Mouse (Mus musculus): ENCODE measurements around the gene Atg16l1. TPM values are rescaled to one million over a fixed set of nuclear protein-coding genes. Genes with fewer than 3 reads are reported as not detected.

The Atg16l1 gene
- polyA plus RNA-seq, 1 experiment, result 20.0 TPM

DNA sequence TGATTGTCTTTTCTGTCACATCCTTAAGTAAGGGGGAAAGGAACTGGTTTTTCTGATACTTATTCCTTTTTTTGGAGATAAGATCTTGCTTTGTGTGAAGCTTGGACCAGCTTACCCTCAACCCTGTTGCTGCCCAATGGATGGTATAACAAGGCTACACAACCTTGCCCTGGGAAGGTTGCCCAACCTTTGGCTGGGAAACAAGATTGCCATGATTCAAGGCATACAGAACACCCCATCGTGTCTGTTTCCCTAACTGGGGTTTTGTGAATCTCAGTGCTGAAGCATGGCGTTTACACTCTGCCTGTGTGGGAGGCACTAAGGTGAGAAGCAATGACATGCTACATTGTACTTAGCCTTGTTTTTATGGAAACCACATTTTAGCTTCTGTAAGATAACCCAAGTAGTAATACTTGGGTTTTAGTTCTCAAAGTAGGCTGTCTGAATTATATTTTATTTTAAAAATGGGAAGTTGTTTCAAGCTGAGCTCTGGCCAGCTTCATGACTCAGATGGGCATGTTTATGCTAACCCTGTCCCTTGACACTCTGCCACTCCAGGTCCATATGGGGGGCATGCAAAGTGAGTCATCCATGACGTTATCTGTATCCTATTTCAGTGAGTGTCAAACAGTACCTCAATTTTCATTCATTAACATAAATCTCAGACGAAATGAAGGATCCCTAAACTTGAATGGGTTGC is 36.9 kb downstream of the Atg16l1 start:
- Histone ChIP-seq H3K36me3 (ENCODE audit: control insufficient read depth, insufficient read depth, low read length) (peaks cover 3% of the 10 kb centered on the region), H3K27me3 (replicated peaks; ENCODE audit: control insufficient read depth, insufficient read depth, low read length) (no peaks in the 10 kb centered on the region), H3K4me1 (ENCODE audit: control insufficient read depth, insufficient read depth, low read length) (no peaks in the 10 kb centered on the region), H3K27ac (ENCODE audit: insufficient read depth, low read depth, low read length) (no peak overlapping the region), H3K4me3 (ENCODE audit: insufficient read depth, low read depth, low read length) (no peak overlapping the region)
- TF ChIP-seq POLR2A (IDR thresholded peaks at IDR 0.05; ENCODE audit: low read depth, low read length), result no peak
- no peak for TF ChIP-seq CTCF (conservative IDR thresholded peaks at IDR 0.05; ENCODE audit: insufficient read depth, insufficient read length, low read depth, low read length)
- no peak for DNase-seq
- WGBS, result 54% methylated on average over 4 of the region's 4 CpGs

DNA sequence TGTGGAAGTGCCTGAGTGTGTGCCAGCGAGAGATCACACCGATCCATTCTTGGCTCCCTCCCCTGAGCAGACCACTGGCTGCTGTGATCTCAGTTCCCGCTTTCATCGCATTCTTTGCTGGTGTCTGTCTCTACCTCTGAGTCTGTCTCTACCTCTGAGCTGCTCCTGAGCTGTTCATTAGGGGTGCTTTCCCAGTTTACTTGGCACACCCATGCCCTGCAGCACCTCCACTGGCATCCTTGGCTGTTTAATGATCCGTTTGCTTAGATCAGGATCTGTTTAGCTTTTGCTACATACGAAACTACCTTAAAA is 37.4 kb downstream of the Atg16l1 start:
- no peak overlapping the region for H3K4me3 ChIP-seq (ENCODE audit: insufficient read depth, low read depth, low read length)
- 62% methylated on average over 6 of the region's 6 CpGs for WGBS
- DNase-seq, result no peak
- no peaks in the 10 kb centered on the region for H3K27me3 ChIP-seq (replicated peaks; ENCODE audit: control insufficient read depth, insufficient read depth, low read length)
- no peak for TF ChIP-seq CTCF (conservative IDR thresholded peaks at IDR 0.05; ENCODE audit: insufficient read depth, insufficient read length, low read depth, low read length)
- TF ChIP-seq POLR2A (IDR thresholded peaks at IDR 0.05; ENCODE audit: low read depth, low read length), result no peak
- H3K36me3 ChIP-seq (ENCODE audit: control insufficient read depth, insufficient read depth, low read length), result peaks cover 3% of the 10 kb centered on the region
- H3K4me1 ChIP-seq (ENCODE audit: control insufficient read depth, insufficient read depth, low read length), result no peaks in the 10 kb centered on the region
- H3K27ac ChIP-seq (ENCODE audit: insufficient read depth, low read depth, low read length), result no peak overlapping the region

DNA sequence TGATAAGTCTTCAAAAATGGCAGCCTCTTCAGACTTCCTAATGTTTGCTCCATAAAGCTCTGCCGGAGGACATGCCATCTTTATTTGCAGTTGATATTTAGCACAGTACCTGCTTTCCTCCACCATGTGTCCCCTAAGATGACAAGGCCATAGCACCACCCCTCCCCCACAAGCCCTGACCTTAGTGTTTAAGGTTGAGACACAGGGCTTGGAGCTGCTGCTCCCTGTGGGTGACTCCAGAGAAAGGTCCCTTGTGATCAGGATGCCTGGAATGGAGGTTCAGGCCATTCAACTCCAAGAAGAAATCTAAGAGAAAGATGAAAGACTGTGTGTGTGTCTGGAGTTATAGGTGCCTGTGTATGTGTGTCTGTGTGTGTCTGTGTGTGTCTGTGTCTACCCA is 42.0 kb downstream of the Atg16l1 start:
- Histone ChIP-seq H3K4me1 (ENCODE audit: control insufficient read depth, insufficient read depth, low read length) (no peaks in the 10 kb centered on the region), H3K27me3 (replicated peaks; ENCODE audit: control insufficient read depth, insufficient read depth, low read length) (no peaks in the 10 kb centered on the region), H3K27ac (ENCODE audit: insufficient read depth, low read depth, low read length) (no peak overlapping the region), H3K4me3 (ENCODE audit: insufficient read depth, low read depth, low read length) (no peak overlapping the region), H3K36me3 (ENCODE audit: control insufficient read depth, insufficient read depth, low read length) (peaks cover 2% of the 10 kb centered on the region)
- TF ChIP-seq CTCF (conservative IDR thresholded peaks at IDR 0.05; ENCODE audit: insufficient read depth, insufficient read length, low read depth, low read length), result no peak
- TF ChIP-seq POLR2A (IDR thresholded peaks at IDR 0.05; ENCODE audit: low read depth, low read length), result no peak
- 95% methylated on average over 1 of the region's 1 CpGs for WGBS
- DNase-seq, result no peak

DNA sequence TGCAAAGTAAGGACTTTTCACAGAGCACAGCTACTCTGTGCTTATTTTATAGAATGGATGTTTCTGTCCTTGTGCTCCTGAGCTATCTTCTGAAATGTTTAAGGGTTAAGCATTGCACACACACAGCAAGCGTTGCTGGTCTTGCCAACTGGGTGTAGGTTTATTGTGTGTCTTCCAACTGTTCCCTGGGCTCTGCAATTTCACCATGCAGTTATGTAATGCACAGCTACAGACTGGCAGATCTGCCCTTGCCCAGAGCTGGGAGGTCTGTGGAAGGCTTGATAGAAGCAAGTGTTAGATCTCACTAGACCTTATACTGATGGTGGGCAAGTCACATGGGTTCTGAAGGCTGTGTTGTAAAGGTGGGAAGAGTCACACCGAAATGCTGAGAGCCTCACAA is 42.6 kb downstream of the Atg16l1 start:
- TF ChIP-seq CTCF (conservative IDR thresholded peaks at IDR 0.05; ENCODE audit: insufficient read depth, insufficient read length, low read depth, low read length), result no peak
- no peak for TF ChIP-seq POLR2A (IDR thresholded peaks at IDR 0.05; ENCODE audit: low read depth, low read length)
- peaks cover 2% of the 10 kb centered on the region for H3K36me3 ChIP-seq (ENCODE audit: control insufficient read depth, insufficient read depth, low read length)
- H3K4me3 ChIP-seq (ENCODE audit: insufficient read depth, low read depth, low read length), result no peak overlapping the region
- H3K27ac ChIP-seq (ENCODE audit: insufficient read depth, low read depth, low read length), result no peak overlapping the region
- no peaks in the 10 kb centered on the region for H3K27me3 ChIP-seq (replicated peaks; ENCODE audit: control insufficient read depth, insufficient read depth, low read length)
- WGBS, result 95% methylated on average over 2 of the region's 2 CpGs
- H3K4me1 ChIP-seq (ENCODE audit: control insufficient read depth, insufficient read depth, low read length), result no peaks in the 10 kb centered on the region
- no peak for DNase-seq

DNA sequence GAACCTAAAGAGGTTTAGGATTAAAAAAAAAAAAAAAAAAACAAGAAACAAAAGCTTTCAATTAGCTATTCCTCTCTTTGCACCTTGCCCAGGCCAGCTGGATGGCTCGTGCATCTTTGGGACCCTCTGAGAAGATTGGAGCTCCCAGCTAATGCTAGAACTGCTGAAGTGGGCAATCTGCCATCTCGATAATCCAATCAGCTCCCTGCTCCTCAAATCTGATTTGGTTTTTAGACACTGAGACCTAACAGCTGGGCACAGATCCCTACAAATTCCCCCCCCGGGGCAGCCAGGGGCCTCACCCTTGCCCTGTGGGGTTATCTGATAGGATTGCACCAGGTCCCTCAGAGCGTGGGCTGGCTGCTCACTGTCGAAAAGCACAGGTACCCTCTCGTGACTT is 47.9 kb downstream of the Atg16l1 start, which contains the start of gene Sag:
Sag (plus strand) TSS at position 105 of the 400 bp plus-strand sequence.
- H3K4me3 ChIP-seq (ENCODE audit: insufficient read depth, low read depth, low read length), result no peak within 1 kb of the TSS
- TF ChIP-seq POLR2A (IDR thresholded peaks at IDR 0.05; ENCODE audit: low read depth, low read length), result no peak
- no peak for TF ChIP-seq CTCF (conservative IDR thresholded peaks at IDR 0.05; ENCODE audit: insufficient read depth, insufficient read length, low read depth, low read length)
- WGBS, result 57% methylated on average over 6 of the region's 6 CpGs
- no peaks in the 10 kb centered on the region for H3K36me3 ChIP-seq (ENCODE audit: control insufficient read depth, insufficient read depth, low read length)
- no peaks in the 10 kb centered on the region for H3K4me1 ChIP-seq (ENCODE audit: control insufficient read depth, insufficient read depth, low read length)
- H3K27me3 ChIP-seq (replicated peaks; ENCODE audit: control insufficient read depth, insufficient read depth, low read length), result no peaks in the 10 kb centered on the region
- no peak for DNase-seq
- no peak within 1 kb of the TSS for H3K27ac ChIP-seq (ENCODE audit: insufficient read depth, low read depth, low read length)

DNA sequence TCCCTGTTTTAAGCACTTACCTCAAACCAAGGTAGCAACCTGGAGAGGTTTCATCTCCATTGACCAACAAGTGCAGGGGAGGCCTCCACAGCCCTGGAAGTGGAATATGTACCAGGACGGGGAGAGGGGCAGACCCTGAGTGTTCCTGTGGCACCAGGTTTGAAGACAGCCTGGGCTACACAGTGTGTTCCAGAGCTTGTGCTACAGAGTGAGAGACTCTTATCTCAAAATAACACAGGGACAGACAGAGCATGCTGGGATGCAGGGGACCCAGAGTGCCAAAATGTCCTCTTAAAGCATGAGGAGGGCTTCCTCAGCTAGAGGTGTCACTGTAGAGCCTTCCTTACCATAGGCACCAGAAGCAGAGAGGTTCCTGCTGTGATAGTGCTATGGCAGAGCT is 52.1 kb downstream of the Atg16l1 start:
- TF ChIP-seq CTCF (conservative IDR thresholded peaks at IDR 0.05; ENCODE audit: insufficient read depth, insufficient read length, low read depth, low read length), result no peak
- TF ChIP-seq POLR2A (IDR thresholded peaks at IDR 0.05; ENCODE audit: low read depth, low read length), result no peak
- no peak for DNase-seq
- no peak overlapping the region for H3K27ac ChIP-seq (ENCODE audit: insufficient read depth, low read depth, low read length)
- H3K4me1 ChIP-seq (ENCODE audit: control insufficient read depth, insufficient read depth, low read length), result no peaks in the 10 kb centered on the region
- WGBS, result 97% methylated on average over 1 of the region's 1 CpGs
- no peaks in the 10 kb centered on the region for H3K36me3 ChIP-seq (ENCODE audit: control insufficient read depth, insufficient read depth, low read length)
- H3K4me3 ChIP-seq (ENCODE audit: insufficient read depth, low read depth, low read length), result no peak overlapping the region
- no peaks in the 10 kb centered on the region for H3K27me3 ChIP-seq (replicated peaks; ENCODE audit: control insufficient read depth, insufficient read depth, low read length)

DNA sequence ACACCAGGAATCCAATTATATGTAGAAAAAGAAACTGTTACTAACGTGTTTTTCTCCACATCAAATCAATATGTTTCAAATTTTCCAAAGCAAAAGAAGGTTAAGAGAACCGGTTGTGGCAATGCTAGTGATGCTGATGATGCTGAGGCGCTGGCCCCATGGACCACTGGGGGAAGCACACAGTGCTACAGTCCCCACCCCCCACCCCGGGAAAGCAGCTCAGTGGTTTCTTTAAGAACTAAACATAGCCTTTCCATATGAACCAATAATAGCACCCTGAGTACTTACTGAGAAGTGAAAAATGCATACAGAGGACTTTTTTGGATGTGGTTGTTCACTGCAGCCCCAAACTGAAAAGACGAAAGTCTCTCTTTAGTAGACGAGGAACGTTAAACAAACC is 55.7 kb downstream of the Atg16l1 start:
- H3K36me3 ChIP-seq (ENCODE audit: control insufficient read depth, insufficient read depth, low read length), result no peaks in the 10 kb centered on the region
- WGBS, result 86% methylated on average over 7 of the region's 7 CpGs
- H3K27me3 ChIP-seq (replicated peaks; ENCODE audit: control insufficient read depth, insufficient read depth, low read length), result no peaks in the 10 kb centered on the region
- H3K27ac ChIP-seq (ENCODE audit: insufficient read depth, low read depth, low read length), result no peak overlapping the region
- no peak for DNase-seq
- TF ChIP-seq CTCF (conservative IDR thresholded peaks at IDR 0.05; ENCODE audit: insufficient read depth, insufficient read length, low read depth, low read length) (no peak), POLR2A (IDR thresholded peaks at IDR 0.05; ENCODE audit: low read depth, low read length) (no peak)
- no peaks in the 10 kb centered on the region for H3K4me1 ChIP-seq (ENCODE audit: control insufficient read depth, insufficient read depth, low read length)
- H3K4me3 ChIP-seq (ENCODE audit: insufficient read depth, low read depth, low read length), result no peak overlapping the region
